Mouse (Mus musculus) midbrain, embryonic 12.5 days (tissue): ENCODE measurements around the gene Scamp4. TPM values are rescaled to one million over a fixed set of nuclear protein-coding genes. Genes with fewer than 3 reads are reported as not detected.
A peak's percentile ranks its signal among the peaks of the same experiment; 100 is the strongest.

Experiments used
- ATAC-seq: fragments of 200-750 bp; cut with Nextera tagmentation; 2 replicates; pipeline ENCODE4 v1.8.0; 2017; ENCODE audit warnings: low read depth, moderate TSS enrichment, moderate library complexity; ENCODE audit not compliant: low FRiP score
- H3K27ac ChIP-seq: fragments of 300-500 bp; sonication (generic); replicated peaks from 2 replicates; pipeline ENCODE4 v1.5.1; 2016; ENCODE audit warnings: mild to moderate bottlenecking
- H3K27me3 ChIP-seq: fragments of 300-500 bp; sonication (generic); 2 replicates; pipeline ENCODE4 v1.6.1; 2016; ENCODE audit warnings: mild to moderate bottlenecking
- H3K36me3 ChIP-seq: fragments of 300-500 bp; sonication (generic); 2 replicates; pipeline ENCODE4 v1.6.1; 2016
- H3K4me1 ChIP-seq: fragments of 300-500 bp; sonication (generic); 2 replicates; pipeline ENCODE4 v1.6.1; 2016
- H3K4me2 ChIP-seq: fragments of 300-500 bp; sonication (generic); replicated peaks from 2 replicates; pipeline ENCODE4 v1.6.1; 2016; ENCODE audit warnings: mild to moderate bottlenecking, moderate library complexity
- H3K4me3 ChIP-seq: fragments of 300-500 bp; sonication (generic); 2 replicates; pipeline ENCODE4 v1.5.1; 2016; ENCODE audit warnings: mild to moderate bottlenecking
- H3K9ac ChIP-seq: fragments of 300-500 bp; sonication (generic); replicated peaks from 2 replicates; pipeline ENCODE4 v1.6.1; 2016; ENCODE audit warnings: mild to moderate bottlenecking, moderate library complexity
- H3K9me3 ChIP-seq: fragments of 300-500 bp; sonication (generic); 2 replicates; pipeline ENCODE4 v1.6.1; 2016; ENCODE audit warnings: mild to moderate bottlenecking
- WGBS: fragments of 180-500 bp; shearing (Covaris S2); methylation state at CpG from one replicate; pipeline ENCODE4 v1.1.7; 2016; 5-methylcytosine and 5-hydroxymethylcytosine counted together
- polyA plus RNA-seq: library from polyadenylated mRNA; unstranded; fragments of >200 nt; fragmentation: Nextera tagmentation; extraction: Ambion mirVana; gene quantifications from 2 replicates; pipeline ENCODE4 v1.2.1, GENCODE M21; 2016

Gene Scamp4
- polyA plus RNA-seq = 63.1 and 68.4 TPM in 2 replicates

- WGBS = 0% methylated on average over 54 of the region's 54 CpGs
- H3K27ac ChIP-seq = peak within 1 kb of the TSS; percentile 82
- peak within 1 kb of the TSS; percentile 76 for H3K4me3 ChIP-seq
- ATAC-seq = peak; percentile 95
- peaks cover 18% of the 10 kb centered on the region for H3K36me3 ChIP-seq
- H3K27me3 ChIP-seq = no peaks in the 10 kb centered on the region
- H3K9ac ChIP-seq = peak within 1 kb of the TSS; percentile 67
- no peaks in the 10 kb centered on the region for H3K9me3 ChIP-seq
- H3K4me2 ChIP-seq = peak within 1 kb of the TSS; percentile 88
- peaks cover 21% of the 10 kb centered on the region for H3K4me1 ChIP-seq
These were observed at the start of gene Scamp4, which contains the start of gene Adat3 for GRCm38 (mm10) chr10:80602698-80603325. Scamp4 (plus strand) TSS chr10:80602872. Adat3 (plus strand) TSS chr10:80602880.

GRCm38 (mm10) chr10:80553575-80553974 is 49.1 kb upstream of the Scamp4 start:
- WGBS = 88% methylated on average over 8 of the region's 8 CpGs
- Histone ChIP-seq H3K4me1 (peaks cover 9% of the 10 kb centered on the region), H3K4me3 (no peak overlapping the region), H3K27me3 (no peaks in the 10 kb centered on the region), H3K4me2 (no peak overlapping the region), H3K9ac (no peak overlapping the region), H3K36me3 (peaks cover 22% of the 10 kb centered on the region), H3K9me3 (no peaks in the 10 kb centered on the region), H3K27ac (no peak overlapping the region)
- ATAC-seq = no peak

- no peaks in the 10 kb centered on the region for H3K27me3 ChIP-seq
- ATAC-seq = no peak
- peaks cover 11% of the 10 kb centered on the region for H3K4me1 ChIP-seq
- no peaks in the 10 kb centered on the region for H3K9me3 ChIP-seq
- H3K4me2 ChIP-seq = no peak overlapping the region
- no peak overlapping the region for H3K27ac ChIP-seq
- H3K9ac ChIP-seq = no peak overlapping the region
- H3K36me3 ChIP-seq = peaks cover 19% of the 10 kb centered on the region
- 90% methylated on average over 6 of the region's 6 CpGs for WGBS
- H3K4me3 ChIP-seq = no peak overlapping the region
These were observed 48.7 kb upstream of the Scamp4 start for GRCm38 (mm10) chr10:80553997-80554396.

- Histone ChIP-seq H3K4me1 (peaks cover 36% of the 10 kb centered on the region), H3K27ac (no peak overlapping the region; the same call in 1 of the 2 replicates), H3K9ac (0 out of 2 replicates have a peak overlapping the region, but pooled peaks have one; percentile 20), H3K27me3 (no peaks in the 10 kb centered on the region), H3K4me2 (no peak overlapping the region), H3K36me3 (no peaks in the 10 kb centered on the region), H3K9me3 (no peaks in the 10 kb centered on the region), H3K4me3 (no peak overlapping the region)
- ATAC-seq = no peak
- WGBS = 32% methylated on average over 5 of the region's 5 CpGs
These were observed 45.2 kb upstream of the Scamp4 start for GRCm38 (mm10) chr10:80557346-80557965.

GRCm38 (mm10) chr10:80559431-80559830 is 43.2 kb upstream of the Scamp4 start:
- Histone ChIP-seq H3K4me3 (no peak overlapping the region), H3K27ac (no peak overlapping the region), H3K9ac (no peak overlapping the region; the same call in 1 of the 2 replicates), H3K4me2 (no peak overlapping the region), H3K4me1 (peaks cover 37% of the 10 kb centered on the region), H3K9me3 (no peaks in the 10 kb centered on the region), H3K27me3 (no peaks in the 10 kb centered on the region), H3K36me3 (no peaks in the 10 kb centered on the region)
- 90% methylated on average over 7 of the region's 7 CpGs for WGBS
- no peak for ATAC-seq

- no peak; the same call in 1 of the 2 replicates for ATAC-seq
- no peak overlapping the region; the same call in 1 of the 2 replicates for H3K27ac ChIP-seq
- 2% methylated on average over 13 of the region's 13 CpGs for WGBS
- peak overlapping the region; percentile 93 for H3K4me2 ChIP-seq
- H3K9me3 ChIP-seq = no peaks in the 10 kb centered on the region
- H3K27me3 ChIP-seq = no peaks in the 10 kb centered on the region
- H3K4me1 ChIP-seq = peaks cover 38% of the 10 kb centered on the region
- peak overlapping the region; percentile 95 for H3K4me3 ChIP-seq
- no peaks in the 10 kb centered on the region for H3K36me3 ChIP-seq
- peak overlapping the region; percentile 89 for H3K9ac ChIP-seq
These were observed 42.1 kb upstream of the Scamp4 start for GRCm38 (mm10) chr10:80560621-80561020.

GRCm38 (mm10) chr10:80561116-80561944 is 41.3 kb upstream of the Scamp4 start, which contains the start of gene Rexo1:
Rexo1 (minus strand) TSS chr10:80561560.
- H3K4me2 ChIP-seq = peak within 1 kb of the TSS; percentile 93
- no peaks in the 10 kb centered on the region for H3K27me3 ChIP-seq
- under 1% methylated on average over 71 of the region's 72 CpGs for WGBS
- peaks cover 45% of the 10 kb centered on the region for H3K4me1 ChIP-seq
- peak within 1 kb of the TSS; percentile 89 for H3K9ac ChIP-seq
- H3K4me3 ChIP-seq = peak within 1 kb of the TSS; percentile 95
- peak; percentile 70 for ATAC-seq
- no peaks in the 10 kb centered on the region for H3K9me3 ChIP-seq
- H3K27ac ChIP-seq = peak within 1 kb of the TSS; percentile 87
- H3K36me3 ChIP-seq = no peaks in the 10 kb centered on the region

GRCm38 (mm10) chr10:80566375-80567092 is 36.1 kb upstream of the Scamp4 start:
- H3K4me1 ChIP-seq = peaks cover 47% of the 10 kb centered on the region
- H3K27ac ChIP-seq = peak overlapping the region; percentile 74
- H3K4me3 ChIP-seq = peak overlapping the region; percentile 12; the same call in 1 of the 2 replicates
- peak; percentile 64 for ATAC-seq
- H3K9ac ChIP-seq = no peak overlapping the region
- H3K36me3 ChIP-seq = no peaks in the 10 kb centered on the region
- H3K4me2 ChIP-seq = peak overlapping the region; percentile 38
- 10% methylated on average over 17 of the region's 17 CpGs for WGBS
- H3K27me3 ChIP-seq = no peaks in the 10 kb centered on the region
- H3K9me3 ChIP-seq = no peaks in the 10 kb centered on the region

GRCm38 (mm10) chr10:80568876-80569275 is 33.8 kb upstream of the Scamp4 start:
- Histone ChIP-seq H3K4me2 (no peak overlapping the region), H3K9me3 (no peaks in the 10 kb centered on the region), H3K27ac (0 out of 2 replicates have a peak overlapping the region, but pooled peaks have one; percentile 35), H3K9ac (no peak overlapping the region), H3K36me3 (no peaks in the 10 kb centered on the region), H3K4me1 (peaks cover 52% of the 10 kb centered on the region), H3K4me3 (no peak overlapping the region), H3K27me3 (no peaks in the 10 kb centered on the region)
- WGBS = 97% methylated on average over 29 of the region's 29 CpGs
- ATAC-seq = no peak

- Histone ChIP-seq H3K27me3 (no peaks in the 10 kb centered on the region), H3K4me1 (peaks cover 59% of the 10 kb centered on the region), H3K9me3 (no peaks in the 10 kb centered on the region), H3K4me2 (0 out of 2 replicates have a peak overlapping the region, but pooled peaks have one; percentile 4), H3K36me3 (no peaks in the 10 kb centered on the region), H3K9ac (no peak overlapping the region), H3K27ac (no peak overlapping the region), H3K4me3 (no peak overlapping the region)
- 29% methylated on average over 10 of the region's 10 CpGs for WGBS
- no peak for ATAC-seq
These were observed 33.0 kb upstream of the Scamp4 start for GRCm38 (mm10) chr10:80569664-80570066.

- H3K4me3 ChIP-seq = no peak overlapping the region
These were observed 32.3 kb upstream of the Scamp4 start for GRCm38 (mm10) chr10:80570419-80570818.

More at GRCm38 (mm10) chr10:80570419-80570818, 32.3 kb upstream of the Scamp4 start:
- no peak overlapping the region for H3K9ac ChIP-seq
- ATAC-seq = no peak
- H3K36me3 ChIP-seq = no peaks in the 10 kb centered on the region
- no peaks in the 10 kb centered on the region for H3K9me3 ChIP-seq
- WGBS = 81% methylated on average over 10 of the region's 10 CpGs
- 0 out of 2 replicates have a peak overlapping the region, but pooled peaks have one; percentile 20 for H3K27ac ChIP-seq
- peaks cover 5% of the 10 kb centered on the region; the same call in 1 of the 2 replicates for H3K27me3 ChIP-seq
- H3K4me2 ChIP-seq = peak overlapping the region; percentile 42; the same call in 1 of the 2 replicates
- H3K4me1 ChIP-seq = peaks cover 66% of the 10 kb centered on the region
